In the genomic region with DNA sequence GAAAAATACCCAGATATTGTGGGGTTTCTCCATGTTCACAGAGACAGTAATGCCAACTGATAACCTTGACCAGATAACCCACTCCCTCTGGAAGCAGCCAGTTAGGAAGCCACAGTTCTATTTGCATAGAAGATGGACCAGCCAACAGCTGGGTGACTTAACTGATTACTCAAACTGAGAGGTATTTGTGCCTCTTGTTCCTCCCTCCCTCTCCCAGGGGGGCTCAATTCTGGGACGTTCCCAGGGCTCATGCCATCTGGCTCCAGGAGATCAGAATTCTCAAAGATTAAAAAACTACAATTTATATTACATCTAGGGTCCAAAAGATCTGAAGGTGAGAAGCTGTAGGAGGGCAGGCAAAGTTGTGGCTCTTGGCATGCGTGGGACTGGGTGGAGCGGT, we compare ENCODE assay signal across 28 mouse cellular contexts.
DNase-seq lines count a peak whose midpoint lies in the region; ATAC-seq and TF ChIP-seq lines count a peak whose summit lies in the region.
"Had no signal": no experiment of that assay in that cellular context is flagged by ENCODE, and none has a peak within 500 bp of the region (broad histone marks: within the 10 kb centered on the region; RNA-seq: fewer than 3 reads in every experiment).

No protein-coding gene starts in this region.

- WGBS in midbrain, embryonic 11.5 days: 74% methylated on average over 3 of the region's 3 CpGs
- 68% methylated on average over 3 of the region's 3 CpGs for WGBS in midbrain, embryonic 13.5 days

- no peak for TF ChIP-seq RAD21 in CH12.LX (IDR thresholded peaks at IDR 0.05; ENCODE audit: low read depth, low read length)

- H3K4me2 ChIP-seq in midbrain, embryonic 11.5 days: no peak overlapping the region
- H3K4me2 ChIP-seq in midbrain, embryonic 13.5 days (replicated peaks): no peak overlapping the region
- H3K4me2 ChIP-seq in CH12.LX (ENCODE audit: insufficient read depth, low read depth, poor library complexity, severe bottlenecking): no peak overlapping the region
- H3K4me2 ChIP-seq: forebrain, embryonic 13.5 days; heart, embryonic 13.5 days; hindbrain, embryonic 14.5 days had no signal

- in situ Hi-C loops in CH12.LX (cut with MboI; ENCODE audit: low pct_ligation_motif_present, low pct_unique_long_range_greater_than_20kb, low sequenced_read_pairs): no loop called here

- H3K27ac ChIP-seq in layer of hippocampus, adult 2 months: peak overlapping the region; percentile 1; the same call in 1 of the 2 replicates
- no peak overlapping the region for H3K27ac ChIP-seq in midbrain, embryonic 11.5 days (ENCODE audit: low read depth, low read length)
- H3K27ac ChIP-seq in midbrain, embryonic 13.5 days: no peak overlapping the region
- no peak overlapping the region for H3K27ac ChIP-seq in CH12.LX (ENCODE audit: insufficient read depth, low read depth)
- H3K27ac ChIP-seq: forebrain, embryonic 10.5 days; forebrain, embryonic 13.5 days; heart, adult 2 months; heart, embryonic 10.5 days; heart, embryonic 13.5 days; hindbrain, embryonic 14.5 days had no signal

- no peak for TF ChIP-seq CTCF in layer of hippocampus, adult 2 months (conservative IDR thresholded peaks at IDR 0.05)
- TF ChIP-seq CTCF in CH12.LX (conservative IDR thresholded peaks at IDR 0.05 in 1 of 2, IDR thresholded peaks at IDR 0.05 in 1 of 2; ENCODE audit: low read depth in 2 of 2, low read length in 2 of 2): no peak

- TF ChIP-seq EP300 in CH12.LX (IDR thresholded peaks at IDR 0.05; ENCODE audit: low read length): peak; percentile 80

- no peak overlapping the region for H3K9ac ChIP-seq in midbrain, embryonic 11.5 days (ENCODE audit: low read length)
- no peak overlapping the region for H3K9ac ChIP-seq in midbrain, embryonic 13.5 days (replicated peaks)
- no peak overlapping the region for H3K9ac ChIP-seq in CH12.LX (ENCODE audit: insufficient read depth, low read depth)
- H3K9ac ChIP-seq: forebrain, embryonic 13.5 days; heart, embryonic 13.5 days; hindbrain, embryonic 14.5 days had no signal

- no peak for TF ChIP-seq POLR2A in CH12.LX (IDR thresholded peaks at IDR 0.05; ENCODE audit: low read depth, low read length)

- H3K79me2 ChIP-seq in CH12.LX (replicated peaks; ENCODE audit: control insufficient read depth, extremely low read depth, insufficient read depth, poor library complexity, severe bottlenecking): no peaks in the 10 kb centered on the region

- no peak for ATAC-seq in midbrain, embryonic 11.5 days (ENCODE audit: low FRiP score)
- no peak for ATAC-seq in midbrain, embryonic 13.5 days
- ATAC-seq: forebrain, embryonic 13.5 days; forebrain, embryonic 16.5 days; hindbrain, postnatal 0 days; inflammation-experienced regulatory T-cells, adult 6 months had no signal

- no peaks in the 10 kb centered on the region for H3K36me3 ChIP-seq in midbrain, embryonic 11.5 days (ENCODE audit: control insufficient read depth, insufficient read depth, low read length)
- H3K36me3 ChIP-seq in midbrain, embryonic 13.5 days: 0 out of 2 replicates have a peak, but pooled peaks cover 6% of the 10 kb centered on the region
- peaks cover 7 to 34% of the 10 kb centered on the region in 2 experiments for H3K36me3 ChIP-seq in CH12.LX (replicated peaks in 1 of 2; ENCODE audit: control insufficient read depth in 1 of 2, insufficient read depth in 1 of 2, low read length in 1 of 2)
- H3K36me3 ChIP-seq: G1E had no signal

- H3K4me1 ChIP-seq in midbrain, embryonic 11.5 days (ENCODE audit: control insufficient read depth, insufficient read depth, low read length): peaks cover 5% of the 10 kb centered on the region; the same call in 1 of the 2 replicates
- peaks cover 43% of the 10 kb centered on the region for H3K4me1 ChIP-seq in midbrain, embryonic 13.5 days (replicated peaks)
- peaks cover 0 to 19% of the 10 kb centered on the region in 2 experiments; a peak in 3 of 4 replicates for H3K4me1 ChIP-seq in CH12.LX (ENCODE audit: control insufficient read depth in 1 of 2, insufficient read depth in 2 of 2)

- no peak overlapping the region for H3K4me3 ChIP-seq in layer of hippocampus, adult 2 months
- H3K4me3 ChIP-seq in midbrain, embryonic 11.5 days (ENCODE audit: low read depth, low read length): no peak overlapping the region
- H3K4me3 ChIP-seq in midbrain, embryonic 13.5 days (replicated peaks): no peak overlapping the region
- no peak overlapping the region for H3K4me3 ChIP-seq in CH12.LX (replicated peaks in 1 of 3; ENCODE audit: low read depth in 2 of 3, low read length in 2 of 3, poor library complexity in 1 of 3)
- H3K4me3 ChIP-seq: forebrain, embryonic 10.5 days; forebrain, embryonic 13.5 days; heart, adult 2 months; heart, embryonic 10.5 days; heart, embryonic 13.5 days had no signal

- dilution Hi-C loops in CH12.LX (cut with MboI; ENCODE audit: extremely low pct_ligation_motif_present, extremely low pct_unique_long_range_greater_than_20kb, low sequenced_read_pairs): no loop called here

- H3K27me3 ChIP-seq in midbrain, embryonic 11.5 days (ENCODE audit: control insufficient read depth, insufficient read depth, low read length): no peaks in the 10 kb centered on the region
- no peaks in the 10 kb centered on the region for H3K27me3 ChIP-seq in midbrain, embryonic 13.5 days
- H3K27me3 ChIP-seq in CH12.LX (replicated peaks): no peaks in the 10 kb centered on the region
- H3K27me3 ChIP-seq: forebrain, embryonic 13.5 days; heart, embryonic 13.5 days had no signal

- DNase-seq in gastrocnemius, adult 18-20 months (ENCODE audit: low spot score): peak; percentile 29
- no peak for DNase-seq in gastrocnemius, postnatal 4 days (ENCODE audit: low spot score in 2 of 2)
- no peak for DNase-seq in layer of hippocampus, adult 2 months (ENCODE audit: low spot score in 2 of 2)
- DNase-seq in layer of hippocampus, postnatal 14 days (ENCODE audit: low spot score in 2 of 2): no peak
- peak; percentile 37 for DNase-seq in midbrain, embryonic 11.5 days (ENCODE audit: low spot score, missing footprints)
- peak; percentile 24 for DNase-seq in CH12.LX (ENCODE audit: extremely low read depth)
- no peak for DNase-seq in adrenal gland, adult 8-10 months
- DNase-seq: adrenal gland, adult 2 months; adrenal gland, postnatal 25 days; cerebellum, adult 11-12 months; cerebellum, adult 8-10 months; cerebellum, postnatal 10 days; cerebellum, postnatal 36 days; embryo, embryonic 11 days; gastrocnemius, postnatal 10 days; heart, adult 2 months; heart, postnatal 14 days; heart, postnatal 4 days had no signal

- H3K9me3 ChIP-seq in midbrain, embryonic 11.5 days (ENCODE audit: control insufficient read depth, low read length): no peaks in the 10 kb centered on the region
- H3K9me3 ChIP-seq in midbrain, embryonic 13.5 days: no peaks in the 10 kb centered on the region
- H3K9me3 ChIP-seq in CH12.LX (replicated peaks; ENCODE audit: low read length): no peaks in the 10 kb centered on the region
- H3K9me3 ChIP-seq: forebrain, embryonic 10.5 days; forebrain, embryonic 13.5 days; G1E; heart, embryonic 10.5 days; heart, embryonic 13.5 days had no signal

TF ChIP-seq in CH12.LX, 34 proteins besides CTCF, POLR2A, EP300 and RAD21:
- TF ChIP-seq KAT2A (IDR thresholded peaks at IDR 0.05; ENCODE audit: insufficient replicate concordance, low read length) (no peak), IRF4 (IDR thresholded peaks at IDR 0.05; ENCODE audit: low read depth, low read length) (peak; percentile 89), ETS1 (conservative IDR thresholded peaks at IDR 0.05; ENCODE audit: low read depth, low read length) (peak; percentile 23; the same call in 1 of the 2 replicates), JUN (IDR thresholded peaks at IDR 0.05; ENCODE audit: insufficient read depth, low read depth, low read length) (peak; percentile 52; the same call in 1 of the 2 replicates), TBP (conservative IDR thresholded peaks at IDR 0.05; ENCODE audit: low read depth, low read length) (no peak), MEF2A (IDR thresholded peaks at IDR 0.05; ENCODE audit: borderline replicate concordance, low read depth, low read length) (no peak), JUND (conservative IDR thresholded peaks at IDR 0.05; ENCODE audit: low read depth, low read length) (peak; percentile 66; the same call in 1 of the 2 replicates)

Comparison
In these comparisons a context has a peak if more than half of its experiments do, and no peak if none do; other contexts are left out.
1. DNase-seq: peak in gastrocnemius, adult 18-20 months (single experiment), midbrain, embryonic 11.5 days (single experiment) and CH12.LX (single experiment); none in gastrocnemius, postnatal 4 days (0 of 2), layer of hippocampus, adult 2 months (0 of 2), layer of hippocampus, postnatal 14 days (0 of 2) and adrenal gland, adult 8-10 months (single experiment).